Mouse (Mus musculus) lung, postnatal 0 days (tissue): Measurements from ENCODE around the gene Prrt1.

ENCODE experiments used
- CTCF ChIP-seq: IDR thresholded peaks from 2 replicates; pipeline ENCODE4 v1.5.1; 2016; ENCODE audit warnings: antibody characterized with exemption, mild to moderate bottlenecking
- EP300 ChIP-seq: IDR thresholded peaks from 2 replicates; pipeline ENCODE4 v1.6.1; 2016; ENCODE audit warnings: antibody characterized with exemption, mild to moderate bottlenecking, control low read depth

DNA sequence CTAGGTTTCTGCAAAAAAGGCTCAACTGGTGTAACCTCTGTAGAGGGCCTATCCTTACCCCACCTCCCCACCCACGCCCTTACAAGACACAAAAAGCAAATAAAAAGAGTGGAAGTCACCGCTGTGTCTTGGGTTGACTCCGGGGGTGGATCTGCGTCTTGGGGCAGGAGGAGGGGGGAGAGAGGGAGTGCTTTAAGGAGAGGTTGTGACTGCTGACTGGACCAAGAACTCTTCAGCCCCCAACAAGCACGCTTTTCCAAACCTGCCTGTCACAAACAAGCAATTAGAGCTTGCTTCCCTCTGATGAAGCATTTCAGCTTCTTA is 727 bp upstream of the Prrt1 start:
- TF ChIP-seq CTCF (no peak), EP300 (no peak)
